Mouse (Mus musculus) heart, embryonic 11.5 days (tissue): ENCODE data around the gene Trove2. TPM values are rescaled to one million over a fixed set of nuclear protein-coding genes. Genes with fewer than 3 reads are reported as not detected.
A peak's percentile ranks its signal among the peaks of the same experiment; 100 is the strongest.

Experiments used
- ATAC-seq: fragments of 200-750 bp; cut with Nextera tagmentation; replicated peaks from 2 replicates; pipeline ENCODE4 v1.8.0; 2017; ENCODE audit warnings: moderate library complexity; ENCODE audit not compliant: insufficient number of reproducible peaks, low FRiP score, low TSS enrichment
- H3K27ac ChIP-seq: fragments of 300-500 bp; sonication (generic); 2 replicates; pipeline ENCODE4 v1.5.1; 2014; ENCODE audit warnings: mild to moderate bottlenecking, low read depth, low read length
- H3K27me3 ChIP-seq: fragments of 300-500 bp; sonication (generic); 2 replicates; pipeline ENCODE4 v1.6.1; 2014; ENCODE audit warnings: mild to moderate bottlenecking, low read length, mixed read lengths; ENCODE audit not compliant: control insufficient read depth, insufficient read depth
- H3K36me3 ChIP-seq: fragments of 300-500 bp; sonication (generic); 2 replicates; pipeline ENCODE4 v1.6.1; 2014; ENCODE audit warnings: mild to moderate bottlenecking, low read length, moderate library complexity, mixed read lengths; ENCODE audit not compliant: control insufficient read depth, insufficient read depth
- H3K4me1 ChIP-seq: fragments of 300-500 bp; sonication (generic); 2 replicates; pipeline ENCODE4 v1.6.1; 2014; ENCODE audit warnings: low read length; ENCODE audit not compliant: control insufficient read depth, insufficient read depth
- H3K4me2 ChIP-seq: fragments of 300-500 bp; sonication (generic); 2 replicates; pipeline ENCODE4 v1.6.1; 2014; ENCODE audit warnings: mild to moderate bottlenecking, moderate library complexity
- H3K4me3 ChIP-seq: fragments of 300-500 bp; sonication (generic); 2 replicates; pipeline ENCODE4 v1.5.1; 2014; ENCODE audit warnings: low read depth, low read length
- H3K9ac ChIP-seq: fragments of 300-500 bp; sonication (generic); 2 replicates; pipeline ENCODE4 v1.6.1; 2014; ENCODE audit warnings: mild to moderate bottlenecking, low read depth, low read length, moderate library complexity
- H3K9me3 ChIP-seq: fragments of 300-500 bp; sonication (generic); replicated peaks from 2 replicates; pipeline ENCODE4 v1.6.1; 2016; ENCODE audit warnings: low read length; ENCODE audit not compliant: control insufficient read depth
- WGBS: fragments of 180-500 bp; shearing (Covaris S2); extraction: QIAGEN DNeasy Blood & Tissue Kit; methylation state at CpG from one replicate; pipeline ENCODE4 v1.1.7; 2014; ENCODE audit not compliant: insufficient replicate concordance; 5-methylcytosine and 5-hydroxymethylcytosine counted together
- polyA plus RNA-seq: library from polyadenylated mRNA; unstranded; fragments of >200 nt; fragmentation: Nextera tagmentation; extraction: Ambion mirVana; gene quantifications from 2 replicates; pipeline ENCODE4 v1.2.1, GENCODE M21; 2014

Trove2 gene
- 13.2 and 16.7 TPM in 2 replicates for polyA plus RNA-seq

- under 1% methylated on average over 78 of the region's 84 CpGs for WGBS
- Histone ChIP-seq H3K36me3 (no peaks in the 10 kb centered on the region), H3K27me3 (no peaks in the 10 kb centered on the region), H3K27ac (peak within 1 kb of the TSS; percentile 66), H3K4me1 (peaks cover 11% of the 10 kb centered on the region), H3K4me3 (peak within 1 kb of the TSS; percentile 84), H3K9ac (peak within 1 kb of the TSS; percentile 94), H3K9me3 (no peaks in the 10 kb centered on the region), H3K4me2 (peak within 1 kb of the TSS; percentile 90)
- ATAC-seq = peak; percentile 97
Observed at GRCm38 (mm10) chr1:143776446-143777411, at the start of gene Trove2, which contains the start of gene Uchl5. Trove2 (minus strand) TSS chr1:143777068. Uchl5 (plus strand) TSS chr1:143777272.

GRCm38 (mm10) chr1:143822677-143823076 is 45.8 kb upstream of the Trove2 start:
- Histone ChIP-seq H3K27me3 (no peaks in the 10 kb centered on the region), H3K9ac (no peak overlapping the region), H3K36me3 (no peaks in the 10 kb centered on the region), H3K4me3 (no peak overlapping the region), H3K4me1 (no peaks in the 10 kb centered on the region), H3K4me2 (no peak overlapping the region), H3K27ac (no peak overlapping the region), H3K9me3 (no peaks in the 10 kb centered on the region)
- WGBS = 79% methylated on average over 3 of the region's 3 CpGs
- ATAC-seq = no peak

- Histone ChIP-seq H3K27ac (no peak overlapping the region), H3K9me3 (no peaks in the 10 kb centered on the region), H3K9ac (no peak overlapping the region), H3K4me3 (no peak overlapping the region), H3K36me3 (no peaks in the 10 kb centered on the region), H3K4me1 (no peaks in the 10 kb centered on the region), H3K4me2 (no peak overlapping the region), H3K27me3 (no peaks in the 10 kb centered on the region)
- 74% methylated on average over 2 of the region's 2 CpGs for WGBS
- ATAC-seq = no peak
Observed at GRCm38 (mm10) chr1:143820096-143820877, 43.4 kb upstream of the Trove2 start.

GRCm38 (mm10) chr1:143813676-143814360 is 37.0 kb upstream of the Trove2 start:
- Histone ChIP-seq H3K4me2 (no peak overlapping the region), H3K36me3 (no peaks in the 10 kb centered on the region), H3K9me3 (no peaks in the 10 kb centered on the region), H3K9ac (no peak overlapping the region), H3K27ac (no peak overlapping the region), H3K4me1 (peaks cover 3% of the 10 kb centered on the region; the same call in 1 of the 2 replicates), H3K4me3 (no peak overlapping the region), H3K27me3 (no peaks in the 10 kb centered on the region)
- peak; percentile 76; the same call in 1 of the 2 replicates for ATAC-seq
- 45% methylated on average over 7 of the region's 7 CpGs for WGBS

- H3K4me3 ChIP-seq = no peak overlapping the region
- H3K27me3 ChIP-seq = no peaks in the 10 kb centered on the region
- peaks cover 3% of the 10 kb centered on the region; the same call in 1 of the 2 replicates for H3K4me1 ChIP-seq
- no peak for ATAC-seq
- no peak overlapping the region for H3K9ac ChIP-seq
- WGBS = 84% methylated on average over 6 of the region's 6 CpGs
- no peaks in the 10 kb centered on the region for H3K9me3 ChIP-seq
- no peak overlapping the region for H3K27ac ChIP-seq
- H3K36me3 ChIP-seq = no peaks in the 10 kb centered on the region; the same call in 1 of the 2 replicates
- H3K4me2 ChIP-seq = no peak overlapping the region
Observed at GRCm38 (mm10) chr1:143809062-143809461, 32.2 kb upstream of the Trove2 start.

- Histone ChIP-seq H3K4me3 (no peak overlapping the region), H3K9ac (no peak overlapping the region), H3K27me3 (no peaks in the 10 kb centered on the region), H3K4me1 (no peaks in the 10 kb centered on the region), H3K9me3 (no peaks in the 10 kb centered on the region), H3K36me3 (no peaks in the 10 kb centered on the region; the same call in 1 of the 2 replicates), H3K4me2 (no peak overlapping the region), H3K27ac (no peak overlapping the region)
- no peak for ATAC-seq
- WGBS = 34% methylated on average over 4 of the region's 4 CpGs
Observed at GRCm38 (mm10) chr1:143803537-143803936, 26.7 kb upstream of the Trove2 start.

GRCm38 (mm10) chr1:143788584-143789227 is 11.8 kb upstream of the Trove2 start:
- no peaks in the 10 kb centered on the region for H3K4me1 ChIP-seq
- no peak overlapping the region for H3K4me3 ChIP-seq
- no peak overlapping the region for H3K9ac ChIP-seq
- no peaks in the 10 kb centered on the region for H3K27me3 ChIP-seq
- 72% methylated on average over 2 of the region's 2 CpGs for WGBS
- H3K9me3 ChIP-seq = no peaks in the 10 kb centered on the region
- no peak overlapping the region for H3K27ac ChIP-seq
- no peak overlapping the region for H3K4me2 ChIP-seq
- H3K36me3 ChIP-seq = no peaks in the 10 kb centered on the region
- ATAC-seq = no peak
